Mouse (Mus musculus) midbrain, embryonic 15.5 days (tissue): Measurements from ENCODE around the gene Pagr1b. TPM values are rescaled to one million over a fixed set of nuclear protein-coding genes. Genes with fewer than 3 reads are reported as not detected.
A peak's percentile ranks its signal among the peaks of the same experiment; 100 is the strongest.

ENCODE experiments used
- ATAC-seq: fragments of 200-750 bp; cut with Nextera tagmentation; replicated peaks from 2 replicates; pipeline ENCODE4 v1.8.0; 2017; ENCODE audit warnings: moderate TSS enrichment
- H3K27ac ChIP-seq: fragments of 300-500 bp; sonication (generic); 2 replicates; pipeline ENCODE4 v1.5.1; 2015; ENCODE audit warnings: mild to moderate bottlenecking, inconsistent platforms
- H3K27me3 ChIP-seq: fragments of 300-500 bp; sonication (generic); replicated peaks from 2 replicates; pipeline ENCODE4 v1.6.1; 2015; ENCODE audit warnings: inconsistent platforms
- H3K36me3 ChIP-seq: fragments of 300-500 bp; sonication (generic); replicated peaks from 2 replicates; pipeline ENCODE4 v1.6.1; 2015; ENCODE audit warnings: inconsistent platforms
- H3K4me1 ChIP-seq: fragments of 300-500 bp; sonication (generic); 2 replicates; pipeline ENCODE4 v1.6.1; 2015; ENCODE audit warnings: inconsistent platforms
- H3K4me2 ChIP-seq: fragments of 300-500 bp; sonication (generic); 2 replicates; pipeline ENCODE4 v1.6.1; 2015; ENCODE audit warnings: inconsistent platforms, mild to moderate bottlenecking, moderate library complexity
- H3K4me3 ChIP-seq: fragments of 300-500 bp; sonication (generic); 2 replicates; pipeline ENCODE4 v1.5.1; 2015; ENCODE audit warnings: mild to moderate bottlenecking, inconsistent platforms
- H3K9ac ChIP-seq: fragments of 300-500 bp; sonication (generic); 2 replicates; pipeline ENCODE4 v1.6.1; 2015; ENCODE audit warnings: mild to moderate bottlenecking, inconsistent platforms
- H3K9me3 ChIP-seq: fragments of 300-500 bp; sonication (generic); 2 replicates; pipeline ENCODE4 v1.6.1; 2016; ENCODE audit warnings: inconsistent platforms
- WGBS: fragments of 180-500 bp; shearing (Covaris S2); methylation state at CpG from one replicate; pipeline ENCODE4 v1.1.7; 2015; ENCODE audit warnings: mixed read lengths; 5-methylcytosine and 5-hydroxymethylcytosine counted together
- polyA plus RNA-seq: library from polyadenylated mRNA; unstranded; fragments of >200 nt; fragmentation: Nextera tagmentation; extraction: Ambion mirVana; gene quantifications from 2 replicates; pipeline ENCODE4 v1.2.1, GENCODE M21; 2015

Gene Pagr1b
- polyA plus RNA-seq, 1 experiment from 2014 or later: 1.0 TPM

DNA sequence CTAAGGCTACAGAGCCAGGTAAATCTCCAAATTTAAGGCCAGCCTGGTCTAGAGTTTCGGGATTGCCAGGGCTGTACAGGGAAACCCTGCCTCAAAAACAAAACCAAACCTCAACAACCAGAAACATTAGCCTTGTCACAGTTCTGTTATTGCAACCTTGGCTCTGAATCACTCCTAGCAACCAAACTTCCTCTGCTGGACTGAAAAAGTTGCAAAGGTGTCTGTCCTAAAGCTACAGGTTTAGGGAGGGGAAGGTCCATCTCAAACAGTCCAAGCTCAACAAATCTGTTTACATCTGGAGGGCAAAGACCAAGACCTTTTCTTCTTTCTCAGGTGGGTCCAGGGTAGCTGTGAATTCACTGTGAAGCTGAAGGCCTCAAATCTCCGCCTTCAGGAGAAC is 5.2 kb downstream of the Pagr1b start:
- Histone ChIP-seq H3K9me3 (no peaks in the 10 kb centered on the region), H3K36me3 (peaks cover 12% of the 10 kb centered on the region; the same call in 1 of the 2 replicates), H3K27ac (no peak overlapping the region), H3K4me3 (no peak overlapping the region), H3K27me3 (no peaks in the 10 kb centered on the region), H3K9ac (no peak overlapping the region), H3K4me2 (no peak overlapping the region), H3K4me1 (peaks cover 25% of the 10 kb centered on the region)
- ATAC-seq: no peak
- 96% methylated on average over 2 of the region's 2 CpGs for WGBS

DNA sequence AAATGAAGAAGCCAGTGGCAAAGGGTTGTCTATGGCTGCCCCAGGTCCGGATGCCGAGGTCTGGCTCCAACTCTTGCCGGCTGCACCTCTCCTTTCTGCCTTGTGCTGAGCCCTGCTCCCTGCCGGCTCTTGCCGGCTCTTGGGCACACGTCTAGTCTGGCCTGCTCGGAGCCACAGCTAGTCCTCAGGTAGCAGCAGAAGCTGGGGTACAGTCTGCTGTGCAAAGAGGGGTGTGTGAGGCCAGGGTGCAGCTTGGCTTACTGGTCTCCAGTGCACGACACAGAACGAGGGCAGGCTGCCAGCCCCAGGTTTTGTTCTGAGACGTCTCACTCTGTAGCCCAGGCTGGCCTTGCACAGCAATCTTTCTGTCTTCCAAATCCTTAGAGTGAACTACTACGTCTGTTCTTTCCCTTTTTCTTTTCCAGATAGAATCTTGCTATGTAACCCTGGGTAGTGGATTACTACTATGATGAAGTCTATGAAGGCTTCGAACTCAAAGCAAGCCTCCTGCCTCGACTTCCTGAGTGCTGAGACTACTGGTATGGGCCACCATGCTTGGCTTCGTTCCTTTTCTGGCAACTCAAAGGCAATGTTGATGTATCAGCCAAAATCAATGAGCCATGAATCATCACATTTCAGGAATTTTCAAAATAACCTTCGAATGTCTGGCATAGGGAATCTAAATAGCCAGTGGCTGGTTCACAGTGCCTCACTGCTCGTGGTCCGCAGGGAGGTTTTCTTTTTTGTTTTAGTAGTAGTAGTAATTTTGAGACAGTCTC is 6.8 kb downstream of the Pagr1b start:
- no peak for ATAC-seq
- Histone ChIP-seq H3K9ac (no peak overlapping the region), H3K4me1 (peaks cover 9% of the 10 kb centered on the region), H3K4me2 (no peak overlapping the region), H3K36me3 (0 out of 2 replicates have a peak, but pooled peaks cover 8% of the 10 kb centered on the region), H3K27me3 (no peaks in the 10 kb centered on the region), H3K27ac (no peak overlapping the region), H3K4me3 (no peak overlapping the region), H3K9me3 (no peaks in the 10 kb centered on the region)
- 83% methylated on average over 17 of the region's 17 CpGs for WGBS

DNA sequence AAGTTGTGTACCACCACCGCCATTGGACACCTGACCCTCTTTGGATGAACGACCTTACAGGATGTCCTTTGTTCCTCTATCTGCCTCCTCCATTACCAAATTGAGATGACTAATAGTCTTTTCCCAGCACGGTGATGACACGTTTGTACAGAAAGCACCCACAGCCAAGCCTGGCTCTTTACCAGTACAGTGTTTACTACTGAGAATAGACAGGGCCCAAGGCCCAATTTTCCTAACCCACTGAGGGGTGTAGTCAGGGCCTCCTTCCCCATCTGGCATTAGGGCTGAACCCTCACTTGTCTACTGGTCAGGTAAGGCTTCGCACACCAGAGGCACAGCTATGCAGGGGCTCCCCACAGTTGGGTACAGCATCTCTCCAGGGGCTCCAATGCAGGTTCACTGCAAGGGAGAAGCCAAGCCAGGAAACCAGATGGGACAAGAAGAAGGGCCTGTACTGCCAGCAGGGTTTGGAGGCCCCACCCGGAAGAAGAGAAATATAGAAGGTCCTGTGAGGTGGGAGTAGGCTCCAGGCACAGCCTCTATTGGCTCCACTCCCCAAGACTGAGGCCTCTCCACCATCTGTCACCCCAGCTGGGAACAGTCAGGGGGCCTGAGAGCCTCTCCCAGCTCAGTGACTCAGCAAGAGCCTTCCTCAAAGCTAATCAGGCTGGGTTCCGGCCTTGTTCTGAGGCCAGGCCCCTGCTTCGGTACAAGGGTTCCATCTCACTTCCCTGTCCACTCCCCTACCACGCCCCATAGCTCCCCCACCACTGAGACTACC is 7.9 kb downstream of the Pagr1b start:
- 67% methylated on average over 9 of the region's 9 CpGs for WGBS
- no peak for ATAC-seq
- Histone ChIP-seq H3K27me3 (no peaks in the 10 kb centered on the region), H3K9me3 (no peaks in the 10 kb centered on the region), H3K4me3 (no peak overlapping the region), H3K4me1 (peaks cover 2% of the 10 kb centered on the region; the same call in 1 of the 2 replicates), H3K4me2 (no peak overlapping the region), H3K36me3 (0 out of 2 replicates have a peak, but pooled peaks cover 6% of the 10 kb centered on the region), H3K9ac (no peak overlapping the region), H3K27ac (peak overlapping the region; percentile 40; the same call in 1 of the 2 replicates)

DNA sequence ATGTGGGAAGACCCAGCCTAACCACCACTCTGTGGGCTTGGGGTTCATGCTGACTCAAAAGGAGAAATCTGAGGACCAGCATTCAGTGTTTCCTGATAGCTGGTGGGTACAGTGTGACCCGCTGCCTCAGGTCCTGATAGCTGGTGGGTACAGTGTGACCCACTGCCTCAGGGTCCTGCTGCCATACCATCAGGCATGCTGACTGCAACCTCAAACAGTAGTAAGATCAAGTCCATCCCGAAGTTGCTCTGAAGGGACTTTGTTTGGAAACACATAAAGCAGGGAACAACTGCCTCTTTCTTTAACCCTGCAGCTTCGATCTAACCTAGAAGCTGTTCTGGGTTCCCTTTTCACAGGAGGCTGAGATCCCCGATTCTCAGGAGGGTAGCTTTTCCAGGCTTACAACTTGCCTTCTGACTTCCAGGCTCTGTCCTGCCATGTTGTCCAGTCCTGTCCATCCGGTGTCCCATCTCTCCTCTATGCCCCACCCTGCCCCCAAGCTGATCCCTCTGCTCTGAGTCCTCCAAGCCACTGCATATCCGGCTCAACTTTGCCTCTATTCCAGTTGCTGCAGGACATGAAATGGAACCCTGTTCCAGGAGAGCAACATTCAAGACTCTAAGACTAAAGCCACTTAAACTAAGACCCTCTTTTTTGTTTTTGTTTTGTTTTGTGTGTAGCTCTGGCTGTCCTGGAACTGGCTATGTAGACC is 8.8 kb downstream of the Pagr1b start:
- Histone ChIP-seq H3K4me2 (no peak overlapping the region), H3K27me3 (no peaks in the 10 kb centered on the region), H3K27ac (no peak overlapping the region), H3K9ac (no peak overlapping the region), H3K9me3 (no peaks in the 10 kb centered on the region), H3K4me3 (no peak overlapping the region), H3K4me1 (no peaks in the 10 kb centered on the region), H3K36me3 (no peaks in the 10 kb centered on the region)
- ATAC-seq: no peak
- WGBS: 89% methylated on average over 6 of the region's 6 CpGs

DNA sequence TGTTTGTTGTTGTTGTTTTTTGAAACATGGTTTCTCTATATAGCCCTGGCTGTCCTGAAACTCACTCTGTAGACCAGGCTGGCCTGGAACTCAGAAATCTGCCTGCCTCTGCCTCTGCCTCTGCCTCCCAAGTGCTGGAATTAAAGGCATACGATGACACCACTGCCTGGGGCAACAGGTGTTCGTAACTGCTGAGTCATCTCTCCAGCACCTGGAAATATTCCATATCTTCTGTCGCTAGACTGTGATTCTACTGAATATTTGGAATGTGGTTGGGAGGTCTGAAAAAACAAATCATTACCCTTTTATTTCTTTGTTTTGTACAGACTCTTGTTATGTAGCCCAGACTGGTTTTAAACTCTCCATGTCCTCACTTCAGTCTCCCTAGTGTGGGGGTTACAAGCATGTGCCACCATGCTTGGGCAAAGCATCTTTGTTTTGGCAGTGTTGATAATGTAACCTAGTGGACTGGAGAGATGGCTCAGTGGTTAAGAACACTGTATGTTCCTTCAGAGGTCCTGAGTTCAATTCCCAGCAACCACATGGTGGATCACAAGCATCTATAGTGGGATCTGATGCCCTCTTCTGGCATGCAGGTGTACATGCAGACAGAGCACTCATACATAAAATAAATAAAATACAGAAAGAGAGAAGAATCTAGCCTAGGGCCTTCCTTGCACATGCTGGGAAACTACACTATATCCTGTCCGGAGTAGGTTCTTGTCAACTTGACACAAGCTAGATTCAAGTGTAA is 12.0 kb downstream of the Pagr1b start:
- no peaks in the 10 kb centered on the region for H3K36me3 ChIP-seq
- no peak for ATAC-seq
- no peak overlapping the region for H3K4me3 ChIP-seq
- no peaks in the 10 kb centered on the region for H3K27me3 ChIP-seq
- H3K27ac ChIP-seq: no peak overlapping the region
- no peaks in the 10 kb centered on the region for H3K4me1 ChIP-seq
- no peak overlapping the region for H3K9ac ChIP-seq
- no peaks in the 10 kb centered on the region for H3K9me3 ChIP-seq
- no peak overlapping the region for H3K4me2 ChIP-seq
- 93% methylated on average over 4 of the region's 4 CpGs for WGBS

DNA sequence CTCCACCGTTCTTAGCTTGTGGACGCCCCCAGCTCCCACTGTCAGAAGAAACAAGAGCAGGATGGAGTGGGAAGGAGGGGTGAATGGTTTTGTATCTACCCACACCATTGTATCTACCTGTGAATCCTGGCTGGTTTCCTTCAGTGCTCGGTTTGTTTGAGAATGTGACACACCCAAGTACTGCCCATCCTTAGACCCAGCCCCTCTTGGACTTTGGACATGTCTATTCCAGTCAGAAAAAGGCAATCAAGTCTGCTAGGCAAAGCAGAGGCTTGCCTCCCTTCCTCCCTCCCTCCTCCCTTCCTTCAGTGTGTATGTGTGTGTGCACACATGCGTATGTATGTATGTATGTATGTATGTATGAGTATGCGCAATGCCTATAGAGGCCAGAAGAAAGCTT is 12.7 kb downstream of the Pagr1b start:
- Histone ChIP-seq H3K27me3 (no peaks in the 10 kb centered on the region), H3K9me3 (no peaks in the 10 kb centered on the region), H3K9ac (no peak overlapping the region), H3K4me1 (no peaks in the 10 kb centered on the region), H3K4me2 (no peak overlapping the region), H3K27ac (no peak overlapping the region), H3K36me3 (no peaks in the 10 kb centered on the region), H3K4me3 (no peak overlapping the region)
- no peak for ATAC-seq
- WGBS: 94% methylated on average over 5 of the region's 5 CpGs

DNA sequence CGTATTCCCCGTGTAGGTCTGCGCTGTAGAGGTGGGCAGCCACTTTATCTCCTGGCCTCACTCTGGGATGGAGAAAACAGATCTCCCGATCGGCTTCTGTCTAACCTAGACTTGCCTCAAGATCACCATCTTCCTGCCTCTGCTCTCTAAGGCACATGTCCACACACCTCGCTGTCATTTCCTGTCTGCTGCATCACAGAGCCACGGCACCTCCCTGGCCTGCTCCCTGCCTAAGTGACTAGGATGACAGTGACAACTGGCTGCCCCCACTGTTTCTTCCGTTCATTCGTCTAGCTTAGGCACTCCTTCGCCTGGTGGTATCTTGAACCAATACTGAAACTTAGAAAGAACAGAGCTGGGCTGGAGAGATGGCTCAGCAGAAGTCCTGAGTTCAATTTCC is 16.7 kb downstream of the Pagr1b start:
- WGBS: 85% methylated on average over 10 of the region's 10 CpGs
- no peak for ATAC-seq
- no peak overlapping the region for H3K4me3 ChIP-seq
- H3K36me3 ChIP-seq: no peaks in the 10 kb centered on the region
- H3K4me1 ChIP-seq: no peaks in the 10 kb centered on the region
- H3K4me2 ChIP-seq: no peak overlapping the region
- H3K27ac ChIP-seq: no peak overlapping the region
- H3K9ac ChIP-seq: no peak overlapping the region
- no peaks in the 10 kb centered on the region for H3K27me3 ChIP-seq
- H3K9me3 ChIP-seq: no peaks in the 10 kb centered on the region

DNA sequence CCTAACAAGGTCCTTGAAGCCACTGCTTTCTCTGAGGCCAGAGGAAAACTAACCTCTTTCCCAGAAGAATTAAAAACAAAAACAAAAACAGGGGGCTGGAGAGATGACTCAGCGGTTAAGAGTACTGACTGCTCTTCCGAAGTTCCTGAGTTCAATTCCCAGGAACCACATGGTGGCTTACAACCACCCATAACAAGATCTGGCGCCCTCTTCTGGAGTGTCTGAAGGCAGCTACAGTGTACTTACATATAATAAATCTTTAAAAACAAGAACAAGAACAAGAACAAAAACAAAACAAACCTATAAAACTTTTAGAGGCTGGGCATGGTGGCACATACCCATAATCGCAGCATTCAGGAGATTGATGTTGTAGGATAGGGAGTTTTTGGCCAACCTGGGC is 19.8 kb downstream of the Pagr1b start:
- Histone ChIP-seq H3K9me3 (no peaks in the 10 kb centered on the region), H3K27me3 (no peaks in the 10 kb centered on the region), H3K27ac (no peak overlapping the region), H3K36me3 (no peaks in the 10 kb centered on the region), H3K4me1 (no peaks in the 10 kb centered on the region), H3K4me2 (no peak overlapping the region), H3K4me3 (no peak overlapping the region), H3K9ac (no peak overlapping the region)
- ATAC-seq: no peak
- WGBS: 82% methylated on average over 4 of the region's 4 CpGs

DNA sequence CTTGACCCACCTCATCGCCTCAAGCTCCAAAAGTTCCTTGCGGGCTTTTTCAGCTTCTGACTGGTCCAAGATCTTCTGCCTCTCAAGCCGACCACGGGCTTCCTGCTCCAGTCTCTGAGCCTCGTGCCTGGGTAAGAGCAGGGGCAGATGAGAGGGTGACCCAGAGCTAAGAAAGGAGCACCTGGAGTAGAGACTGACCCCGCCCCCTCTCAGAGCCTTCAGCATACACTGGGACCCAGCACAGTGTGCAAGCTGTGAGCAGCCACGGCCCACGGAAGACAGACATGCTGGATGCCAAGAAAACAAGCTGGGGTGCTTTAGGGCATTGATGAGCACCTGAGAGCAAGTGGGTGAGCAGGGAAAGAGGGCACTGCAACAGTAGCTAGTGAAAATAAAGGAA is 27.5 kb downstream of the Pagr1b start:
- H3K27ac ChIP-seq: no peak overlapping the region
- H3K4me2 ChIP-seq: no peak overlapping the region
- H3K36me3 ChIP-seq: no peaks in the 10 kb centered on the region
- H3K27me3 ChIP-seq: no peaks in the 10 kb centered on the region
- no peak overlapping the region for H3K9ac ChIP-seq
- ATAC-seq: no peak
- H3K4me1 ChIP-seq: no peaks in the 10 kb centered on the region
- no peaks in the 10 kb centered on the region for H3K9me3 ChIP-seq
- H3K4me3 ChIP-seq: no peak overlapping the region
- 72% methylated on average over 8 of the region's 8 CpGs for WGBS

DNA sequence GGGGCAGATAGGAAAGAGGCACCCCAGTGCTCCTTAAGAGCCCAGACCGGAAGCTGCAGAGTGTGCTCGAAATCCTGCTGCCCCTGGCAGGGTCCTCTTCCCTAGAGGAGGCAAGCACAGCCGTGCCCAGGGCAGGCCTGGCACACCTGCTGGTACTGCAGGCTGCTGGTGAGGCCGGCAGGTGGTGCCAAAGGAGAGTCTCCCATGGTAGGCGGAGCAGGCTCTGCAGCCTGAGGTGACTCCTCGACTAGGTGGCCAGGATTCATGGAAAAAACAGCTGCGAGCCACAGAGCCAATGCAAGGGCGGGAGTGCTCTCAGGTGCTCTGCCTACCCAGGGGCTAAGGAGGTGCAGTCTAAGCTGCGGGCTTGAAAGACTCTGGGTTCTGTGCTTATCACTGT is 30.0 kb downstream of the Pagr1b start:
- Histone ChIP-seq H3K4me3 (no peak overlapping the region), H3K27ac (no peak overlapping the region), H3K27me3 (no peaks in the 10 kb centered on the region), H3K9me3 (no peaks in the 10 kb centered on the region), H3K4me2 (no peak overlapping the region), H3K4me1 (no peaks in the 10 kb centered on the region), H3K36me3 (0 out of 2 replicates have a peak, but pooled peaks cover 2% of the 10 kb centered on the region), H3K9ac (no peak overlapping the region)
- 41% methylated on average over 9 of the region's 9 CpGs for WGBS
- ATAC-seq: no peak

DNA sequence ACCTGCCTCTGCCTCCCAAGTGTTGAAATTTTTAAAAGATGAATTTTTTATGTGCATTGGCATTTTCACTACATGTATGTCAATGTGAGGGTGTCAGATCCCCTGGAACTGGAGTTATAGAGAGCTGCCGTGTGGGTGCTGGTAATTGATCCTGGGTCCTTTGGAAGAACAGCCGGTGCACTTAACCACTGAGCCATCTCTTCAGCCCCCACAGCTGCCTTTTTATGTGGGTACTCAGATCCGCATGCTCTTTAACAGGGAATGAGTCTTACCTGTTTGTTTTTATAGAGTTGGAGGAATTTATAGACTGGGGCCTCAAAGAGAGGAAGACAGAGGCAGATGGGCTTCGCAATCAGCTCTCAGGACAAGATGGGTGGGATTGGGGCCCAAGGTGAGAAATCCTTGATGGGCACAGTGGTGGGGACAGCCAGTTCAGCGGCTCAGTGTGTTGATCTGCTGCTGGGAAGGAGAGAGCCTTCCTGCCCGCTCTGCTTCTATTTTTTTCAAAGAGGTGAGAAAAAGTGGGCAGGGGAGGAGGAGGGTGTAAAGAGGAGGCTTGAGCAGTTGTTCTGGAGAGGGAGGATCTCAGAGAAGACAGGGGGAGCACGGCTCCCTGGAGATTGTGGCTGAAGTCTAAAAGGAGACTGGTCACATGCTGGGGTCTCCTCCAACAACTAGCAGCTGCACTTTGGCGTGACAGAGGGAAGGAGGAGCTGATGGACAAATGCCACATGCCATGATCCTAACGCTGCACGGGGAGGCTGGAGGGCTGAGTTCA is 31.4 kb downstream of the Pagr1b start:
- no peak overlapping the region for H3K4me2 ChIP-seq
- H3K4me1 ChIP-seq: no peaks in the 10 kb centered on the region
- WGBS: 65% methylated on average over 10 of the region's 10 CpGs
- peaks cover 7% of the 10 kb centered on the region; the same call in 1 of the 2 replicates for H3K36me3 ChIP-seq
- H3K27me3 ChIP-seq: no peaks in the 10 kb centered on the region
- H3K9ac ChIP-seq: no peak overlapping the region
- no peak overlapping the region for H3K4me3 ChIP-seq
- no peaks in the 10 kb centered on the region for H3K9me3 ChIP-seq
- no peak overlapping the region for H3K27ac ChIP-seq
- no peak for ATAC-seq
